Mouse (Mus musculus): ENCODE measurements around the gene Jph2. TPM values are rescaled to one million over a fixed set of nuclear protein-coding genes. Genes with fewer than 3 reads are reported as not detected.

The Jph2 gene
- total RNA-seq, 2 experiments from 2014 or later: 0.41 to 0.54 TPM

GRCm38 (mm10) chr2:163303037-163303436 is 94.8 kb downstream of the Jph2 start:
- Histone ChIP-seq H3K4me3 (no peak overlapping the region), H3K27ac (no peak overlapping the region)
- no peak for DNase-seq (ENCODE audit: low spot score in 2 of 2)
- no peak for TF ChIP-seq CTCF (conservative IDR thresholded peaks at IDR 0.05)

GRCm38 (mm10) chr2:163301641-163302040 is 96.2 kb downstream of the Jph2 start:
- peak; percentile 56 for TF ChIP-seq CTCF (conservative IDR thresholded peaks at IDR 0.05)
- DNase-seq (ENCODE audit: low spot score in 2 of 2): no peak
- H3K27ac ChIP-seq: no peak overlapping the region
- H3K4me3 ChIP-seq: no peak overlapping the region

GRCm38 (mm10) chr2:163300069-163301060 is 97.4 kb downstream of the Jph2 start:
- no peak for TF ChIP-seq CTCF (conservative IDR thresholded peaks at IDR 0.05)
- Histone ChIP-seq H3K4me3 (no peak overlapping the region), H3K27ac (peak overlapping the region; percentile 41; the same call in 1 of the 2 replicates)
- peak; percentile 18 to 26 for DNase-seq (ENCODE audit: low spot score in 2 of 2)

- Histone ChIP-seq H3K27ac (no peak overlapping the region), H3K4me3 (no peak overlapping the region)
- TF ChIP-seq CTCF (conservative IDR thresholded peaks at IDR 0.05): no peak
- DNase-seq (ENCODE audit: low spot score in 2 of 2): no peak
Observed at GRCm38 (mm10) chr2:163296999-163297630, 100.7 kb downstream of the Jph2 start.

- H3K27ac ChIP-seq: no peak overlapping the region
- no peak for DNase-seq (ENCODE audit: low spot score in 2 of 2)
- H3K4me3 ChIP-seq: no peak overlapping the region
- no peak for TF ChIP-seq CTCF (conservative IDR thresholded peaks at IDR 0.05)
Observed at GRCm38 (mm10) chr2:163288881-163289379, 108.9 kb downstream of the Jph2 start.

Other genes with a start within 250 kb of the Jph2 start
- 10 to 100 TPM; 20.8 to 21.3 TPM for gene Tox2, start 194.9 kb downstream of the Jph2 start, total RNA-seq (2021)
- gene Oser1, start 26.7 kb upstream of the Jph2 start, total RNA-seq (2021): 10 to 100 TPM; 17.1 to 17.2 TPM
- gene Gdap1l1, start 40.5 kb upstream of the Jph2 start, total RNA-seq (2021): 10 to 100 TPM; 61.5 to 70.7 TPM
- gene Fitm2, start 74.6 kb upstream of the Jph2 start, total RNA-seq (2021): 10 to 100 TPM; 19.0 to 20.0 TPM
- gene R3hdml, start 94.3 kb upstream of the Jph2 start, total RNA-seq (2021): not detected
- gene Hnf4a, start 108.8 kb upstream of the Jph2 start, total RNA-seq (2021): not detected
- gene Ttpal, start 204.3 kb upstream of the Jph2 start, total RNA-seq (2021): 10 to 100 TPM; 49.0 to 50.4 TPM
- 100 to 1,000 TPM; 198 to 204 TPM for gene Serinc3, start 247.1 kb upstream of the Jph2 start, total RNA-seq (2021)

Measured in layer of hippocampus, adult 2 months (tissue).